Mouse (Mus musculus) lung, postnatal 4 days (tissue): ENCODE data around the gene Slc23a4.

ENCODE experiments used
- DNase-seq, 2 experiments: peaks; one replicate each; pipeline ENCODE4 v3.0.0; 2021

The Slc23a4 gene

GRCm38 (mm10) chr6:34909631-34910345, 78.4 kb downstream of the Slc23a4 start:
- DNase-seq = no peak

DNA sequence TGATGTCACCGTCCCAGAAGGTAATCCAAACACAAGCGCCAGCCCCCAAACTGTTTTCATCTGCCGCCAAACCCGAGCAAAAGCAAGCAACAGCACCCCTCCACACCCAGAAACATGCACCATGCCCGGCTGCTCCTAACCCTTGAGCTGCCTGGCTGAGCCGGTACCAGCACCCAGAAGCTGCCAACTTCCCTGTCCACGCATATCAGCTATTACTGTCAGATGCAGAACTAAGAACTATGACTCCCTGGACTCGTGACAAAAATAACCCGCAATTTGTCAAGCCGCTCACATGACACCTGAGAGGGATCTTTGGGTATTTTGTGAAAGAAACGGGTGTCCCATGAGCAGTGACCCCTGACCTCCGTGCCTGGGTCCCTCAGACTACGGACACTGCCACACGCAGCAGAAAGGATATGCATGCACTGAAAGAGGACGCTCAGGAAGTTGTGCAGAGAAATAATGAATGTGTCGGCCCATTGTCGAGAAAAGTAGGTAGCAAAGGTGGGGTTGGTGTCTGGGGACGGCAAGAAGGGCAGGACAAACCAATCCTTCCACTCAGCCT, 80.4 kb downstream of the Slc23a4 start:
- peak in 1 of 2 experiments; percentile 24 for DNase-seq

DNA sequence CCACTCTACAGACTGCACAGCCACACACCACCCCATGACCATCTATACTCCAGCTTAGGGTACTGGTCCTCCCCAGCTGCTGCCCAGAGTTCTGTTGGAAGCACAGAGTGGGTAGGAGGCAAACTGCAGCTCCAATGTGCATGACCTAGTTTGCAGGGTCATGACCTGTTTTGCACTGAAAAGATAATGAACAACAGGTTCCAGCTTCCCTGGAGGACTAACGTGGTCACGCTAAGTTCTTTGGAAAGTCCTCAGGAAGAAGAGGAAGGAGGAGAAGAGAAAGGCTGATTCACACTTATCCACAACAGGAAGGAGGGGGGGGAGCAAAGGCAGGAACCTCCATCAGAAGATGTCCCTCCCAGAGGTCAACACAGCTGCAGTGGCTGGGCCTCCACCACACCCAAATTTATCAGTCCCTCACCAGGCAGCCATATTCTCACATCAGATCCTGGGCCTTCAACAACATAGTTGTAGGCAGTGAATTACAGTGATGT, 81.0 kb downstream of the Slc23a4 start:
- no peak for DNase-seq

GRCm38 (mm10) chr6:34906661-34907060, 81.5 kb downstream of the Slc23a4 start:
- no peak for DNase-seq

DNA sequence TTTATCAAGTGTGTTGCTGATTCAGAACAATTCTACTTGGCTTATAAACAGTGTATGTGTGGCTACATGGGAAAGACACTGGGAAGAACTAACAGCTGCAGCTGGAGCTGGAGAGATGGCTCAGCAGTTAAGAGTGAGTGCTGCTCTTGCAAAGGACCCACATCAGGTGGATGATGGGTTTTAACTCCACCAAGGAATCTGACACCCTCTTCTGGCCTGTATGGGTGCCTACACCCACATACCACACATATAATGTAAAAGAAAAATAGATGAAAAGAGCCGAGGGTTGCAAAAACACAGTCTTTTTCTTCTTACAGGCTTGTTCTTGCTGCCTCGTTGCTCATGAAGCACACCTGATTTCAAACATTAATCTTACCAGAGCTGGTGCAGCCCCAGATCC, 82.1 kb downstream of the Slc23a4 start:
- DNase-seq = no peak

DNA sequence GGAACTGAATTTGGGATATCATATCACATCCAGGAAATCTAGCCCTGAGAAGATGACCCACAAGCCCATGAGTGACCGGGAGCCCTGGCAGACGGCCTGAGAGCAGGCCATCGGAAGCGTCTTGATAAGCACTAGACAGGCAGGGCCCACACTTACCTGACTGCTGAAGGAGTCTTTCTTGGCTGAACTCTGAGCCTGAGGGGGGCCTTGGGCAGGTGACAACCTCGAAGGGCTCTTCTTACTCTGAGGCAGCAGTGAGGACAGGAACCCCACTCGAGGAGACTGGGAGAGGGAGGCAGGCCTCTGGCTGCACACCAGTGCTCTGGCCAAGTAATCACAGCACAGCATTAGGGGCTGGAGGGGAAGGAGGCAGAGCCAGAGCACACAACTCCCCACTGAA, 83.8 kb downstream of the Slc23a4 start:
- peak; percentile 56 to 87 for DNase-seq

GRCm38 (mm10) chr6:34903851-34904250, 84.4 kb downstream of the Slc23a4 start:
- peak; percentile 52 to 80 for DNase-seq

- peak; percentile 81 to 91 for DNase-seq
These were observed 84.8 kb downstream of the Slc23a4 start for GRCm38 (mm10) chr6:34903441-34903840.

DNA sequence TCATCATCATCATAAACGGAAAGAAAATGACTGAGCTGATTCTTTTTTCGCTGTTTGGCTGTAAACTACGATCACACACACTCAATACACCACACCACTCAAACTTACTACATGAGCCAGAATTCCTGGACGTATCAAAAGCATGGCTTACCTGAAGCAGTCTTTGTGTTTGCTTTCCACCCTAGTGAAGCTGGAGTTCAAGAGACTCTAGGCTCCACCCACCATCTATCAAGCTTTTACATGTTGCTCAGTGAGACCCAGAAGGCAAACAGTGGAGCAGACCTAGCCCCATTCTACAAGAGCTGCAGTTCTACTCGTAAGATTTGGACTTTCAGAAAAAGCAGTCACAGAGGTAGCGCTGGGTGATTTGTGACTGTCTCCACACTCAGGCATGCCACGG, 85.6 kb downstream of the Slc23a4 start:
- DNase-seq = peak in 1 of 2 experiments; percentile 37

- no peak for DNase-seq
These were observed 86.2 kb downstream of the Slc23a4 start for GRCm38 (mm10) chr6:34901911-34902444.

GRCm38 (mm10) chr6:34900990-34901389, 87.2 kb downstream of the Slc23a4 start:
- DNase-seq = no peak

DNA sequence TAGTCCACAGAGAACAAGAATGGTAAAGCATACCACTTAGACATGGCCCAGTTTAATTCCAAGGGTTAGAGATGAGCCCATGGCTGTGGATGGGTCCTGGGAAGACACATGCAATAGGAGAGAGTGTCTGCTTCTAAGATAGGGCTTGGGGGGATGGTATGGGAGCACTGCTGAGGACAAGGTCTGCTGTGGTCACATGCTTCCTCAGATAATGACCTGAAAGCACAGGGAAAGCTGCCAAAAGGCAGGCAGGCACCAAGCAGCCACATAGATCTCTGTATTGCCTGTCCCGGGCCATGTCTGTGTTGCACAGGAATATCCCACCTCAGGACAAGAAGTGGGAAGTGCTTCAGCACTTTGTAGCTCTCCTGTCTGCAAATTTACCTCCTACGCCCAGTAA, 89.1 kb downstream of the Slc23a4 start:
- DNase-seq = no peak

- no peak for DNase-seq
These were observed 91.9 kb downstream of the Slc23a4 start for GRCm38 (mm10) chr6:34896168-34896780.

- peak in 1 of 2 experiments; percentile 15 for DNase-seq
These were observed 92.6 kb downstream of the Slc23a4 start for GRCm38 (mm10) chr6:34895569-34895968.
